Mouse (Mus musculus) kidney, postnatal 10 days (tissue): ENCODE data around the gene Gpc5.

Experiments
- DNase-seq: peaks from one replicate; pipeline ENCODE4 v3.0.0; 2021; ENCODE audit warnings: mixed read lengths

Gpc5 gene

DNA sequence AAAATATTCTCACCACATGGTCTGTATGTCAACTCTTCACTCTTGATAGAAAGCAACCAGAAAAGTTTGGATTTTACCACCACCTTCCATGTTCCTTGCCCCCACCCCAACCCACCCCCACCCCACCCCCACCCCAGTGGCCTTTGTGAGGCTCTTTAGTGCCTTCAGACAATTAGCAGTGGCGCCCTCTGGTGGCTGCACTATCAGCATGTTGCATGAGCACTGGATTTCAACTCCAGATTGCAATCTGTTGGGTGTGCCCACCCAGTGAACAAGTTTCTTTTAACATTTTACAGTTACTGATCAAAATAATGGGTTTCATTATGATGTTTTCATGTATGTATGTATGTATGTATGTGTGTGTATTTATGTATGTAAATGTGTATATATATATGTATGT lies 279.1 kb downstream of the Gpc5 start:
- DNase-seq, result peak; percentile 51

DNA sequence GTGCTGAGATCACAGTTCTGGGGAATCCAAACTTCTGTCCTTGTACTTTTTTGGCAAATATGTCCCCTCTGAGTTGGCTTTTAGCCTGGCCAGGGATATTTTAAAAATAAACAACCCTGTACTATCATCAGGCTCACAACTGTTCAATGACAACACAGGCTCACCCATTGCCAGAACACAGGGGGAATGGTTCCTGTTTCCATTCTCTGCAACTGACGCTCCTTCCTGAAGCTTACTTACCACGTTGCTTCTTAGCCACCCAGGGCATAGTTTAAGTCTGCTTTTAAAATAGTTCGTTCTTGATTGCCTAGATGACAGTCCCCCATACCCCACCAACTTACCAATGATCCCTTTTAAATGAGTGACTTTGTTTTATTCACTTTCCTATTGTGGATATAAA lies 299.8 kb downstream of the Gpc5 start:
- no peak for DNase-seq

DNA sequence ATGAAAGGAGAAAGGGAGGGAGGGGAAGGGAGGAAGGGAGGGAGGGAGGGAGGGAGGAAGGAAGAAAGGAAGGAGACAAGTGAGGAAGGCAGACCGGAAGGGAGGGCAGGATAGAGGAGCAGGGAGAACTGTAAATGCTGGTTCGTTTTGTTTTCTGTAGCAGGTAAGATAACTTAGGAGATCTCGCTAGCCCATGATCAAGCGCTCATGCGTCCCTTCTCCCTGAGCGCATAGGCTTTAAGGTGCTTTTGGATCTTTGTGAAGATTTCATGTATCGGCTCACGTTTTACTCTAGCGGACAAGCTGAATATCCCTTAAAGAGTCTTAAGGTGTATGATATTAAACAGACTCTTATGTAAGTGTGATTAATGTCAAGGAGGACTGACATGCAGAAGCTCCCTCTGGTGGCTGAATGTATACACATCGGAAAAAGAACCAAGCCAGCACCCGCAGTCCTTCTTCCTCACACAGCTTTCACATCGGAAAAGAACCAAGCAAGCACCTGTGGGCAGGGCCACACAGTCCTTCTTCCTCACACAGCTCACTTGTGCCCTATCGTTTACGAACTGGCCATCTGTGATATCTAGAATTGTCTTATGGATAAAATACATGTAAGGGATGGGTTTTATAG lies 301.0 kb downstream of the Gpc5 start:
- DNase-seq, result peak; percentile 59

DNA sequence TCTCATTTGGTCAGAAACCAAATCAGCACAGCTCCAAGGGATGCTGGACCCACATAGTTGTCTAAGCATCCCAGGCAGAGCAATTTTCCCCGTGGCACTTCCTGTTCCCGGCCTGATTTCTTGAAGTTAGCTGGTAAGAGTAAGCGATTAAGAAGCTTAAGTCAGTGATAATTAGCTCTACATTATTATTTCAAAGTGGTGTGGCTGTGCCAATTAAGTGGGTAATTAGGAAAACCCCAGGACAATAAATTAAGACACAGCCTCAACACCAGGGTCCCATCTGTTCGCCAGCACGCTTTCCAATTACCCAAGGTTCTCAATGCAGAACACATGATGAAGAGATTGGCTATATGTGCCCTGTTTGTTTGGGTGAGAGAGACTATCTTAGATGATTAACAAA lies 314.6 kb downstream of the Gpc5 start:
- DNase-seq, result no peak

DNA sequence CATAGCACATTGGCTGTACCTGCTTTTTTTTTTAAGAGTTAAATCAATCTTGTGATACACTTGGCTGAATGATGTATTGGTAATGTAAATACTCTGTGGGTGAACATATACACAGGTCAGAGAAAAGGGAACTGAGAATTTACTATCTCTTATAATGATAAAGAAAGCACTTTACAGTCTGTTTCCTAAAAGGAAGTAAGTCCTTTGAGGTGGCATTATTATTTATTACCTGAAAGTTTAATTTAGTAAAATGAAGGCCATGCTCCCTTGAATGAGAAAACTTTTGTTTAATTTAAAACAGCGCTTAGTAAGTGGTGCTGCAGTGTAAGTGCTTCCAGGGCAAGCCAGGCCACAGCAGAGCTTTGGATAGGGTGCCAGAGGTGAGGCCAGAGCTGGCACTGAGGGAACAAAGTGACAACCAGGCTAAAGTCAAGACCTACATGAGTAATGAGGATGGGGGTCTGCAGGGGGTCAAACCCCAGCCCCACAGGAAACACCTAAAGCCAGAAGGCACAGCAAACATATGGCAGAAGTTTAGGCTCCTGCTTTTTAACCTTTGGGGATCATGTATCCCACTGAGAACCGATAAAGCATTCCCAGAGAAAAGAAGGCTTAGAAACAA lies 315.4 kb downstream of the Gpc5 start:
- no peak for DNase-seq

DNA sequence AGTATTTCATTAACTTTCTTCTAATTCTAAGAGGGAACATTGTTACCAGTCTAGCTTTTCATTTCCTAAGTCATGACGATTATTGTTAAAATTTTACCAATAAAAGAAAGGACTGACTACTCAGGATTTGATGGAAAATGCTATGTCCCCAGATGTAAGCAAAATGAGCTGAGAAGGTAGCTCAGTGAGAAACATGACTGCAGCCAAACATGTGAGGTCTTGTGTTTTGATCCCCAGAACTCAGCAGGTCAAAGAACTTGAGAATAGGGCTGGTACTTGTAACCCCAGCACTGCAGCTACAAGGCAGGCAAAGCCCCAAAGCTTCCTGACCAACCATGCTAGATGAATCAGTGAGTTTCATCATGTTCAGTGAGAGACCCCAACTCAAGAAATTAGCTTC lies 318.9 kb downstream of the Gpc5 start:
- no peak for DNase-seq

DNA sequence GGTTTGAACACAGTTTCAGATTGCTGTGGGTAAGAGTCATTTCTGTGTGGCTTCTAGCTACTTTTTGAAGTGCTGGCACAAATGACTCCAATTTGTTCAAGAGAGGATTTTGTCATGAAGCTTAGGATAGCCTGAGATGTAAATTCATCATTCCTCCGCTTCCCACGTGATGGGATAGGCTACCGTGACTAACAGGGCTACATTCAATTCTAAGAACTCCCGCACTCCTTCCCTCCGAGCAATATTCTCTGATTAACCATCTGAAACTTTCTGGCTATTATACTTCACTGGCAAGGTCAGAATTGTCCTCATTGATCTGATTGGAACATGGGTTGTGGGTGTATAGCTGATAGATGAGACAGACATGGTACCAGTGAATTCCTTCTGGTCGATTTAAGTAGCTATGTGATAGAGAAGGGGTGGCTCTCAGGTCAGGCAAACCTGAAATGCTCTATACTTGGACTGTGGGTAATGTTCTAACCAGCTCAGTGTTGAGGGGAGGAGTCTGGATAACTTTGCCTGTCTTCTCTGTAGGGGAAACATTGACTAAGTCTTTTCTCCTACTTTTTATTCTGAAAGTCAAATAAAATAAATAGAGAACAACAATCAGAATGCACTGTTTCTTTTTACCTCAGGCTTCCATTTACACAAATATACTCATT lies 319.6 kb downstream of the Gpc5 start:
- DNase-seq, result peak; percentile 10

DNA sequence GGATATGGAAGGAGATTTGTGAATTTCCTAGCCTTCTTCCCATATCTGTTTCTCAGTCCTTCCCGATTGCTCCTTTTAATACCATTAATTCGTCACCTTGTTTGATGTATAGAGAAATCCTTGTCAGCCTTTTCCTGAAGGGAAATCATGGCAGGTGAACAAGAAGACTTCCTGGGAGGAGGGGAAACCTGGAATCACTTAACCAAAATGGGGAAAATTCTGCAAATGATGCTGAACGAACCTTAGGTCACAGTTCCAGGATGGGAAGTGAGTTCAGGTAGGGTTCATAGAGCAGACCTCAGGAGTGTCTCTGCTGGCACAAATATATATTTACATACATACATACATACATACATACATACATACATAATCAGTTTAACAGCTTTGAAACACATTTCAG lies 320.8 kb downstream of the Gpc5 start:
- DNase-seq, result no peak

DNA sequence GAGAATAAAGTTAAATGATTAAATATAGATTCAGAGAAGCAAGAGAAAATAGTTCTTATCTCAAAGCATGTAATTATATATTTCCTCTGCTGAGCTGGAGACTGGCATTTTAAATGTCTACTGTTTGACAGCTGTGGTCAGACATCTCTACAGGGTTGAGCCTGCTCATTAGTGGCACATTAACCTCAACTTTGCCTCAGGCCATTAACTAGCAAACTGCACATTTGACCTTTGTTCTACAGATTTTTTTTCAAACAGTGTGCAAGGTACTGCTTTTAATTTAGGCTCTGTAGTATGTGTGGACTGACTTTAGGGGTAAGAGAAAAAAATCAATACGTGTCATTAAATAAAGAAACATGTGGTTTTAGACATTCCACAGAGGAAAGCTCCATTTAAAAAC lies 321.4 kb downstream of the Gpc5 start:
- DNase-seq, result peak; percentile 25

DNA sequence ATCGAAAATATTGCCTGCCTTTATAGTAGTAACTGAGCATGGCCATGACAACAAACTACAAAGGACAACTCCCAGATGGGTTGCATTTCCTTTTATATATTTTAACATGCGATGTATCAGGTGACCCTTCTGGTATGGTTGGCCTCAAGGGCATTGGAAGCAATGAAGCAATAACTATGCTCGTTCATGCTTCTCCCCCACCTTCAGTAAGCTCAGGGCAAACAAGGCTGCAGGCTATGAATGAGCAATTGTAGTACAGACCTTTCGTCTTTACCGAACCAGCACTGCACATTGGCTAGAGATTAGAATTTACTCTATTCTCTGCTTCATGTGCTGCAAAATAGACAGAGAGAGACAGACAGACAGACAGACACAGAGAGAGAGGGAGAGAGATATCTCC lies 322.5 kb downstream of the Gpc5 start:
- no peak for DNase-seq

DNA sequence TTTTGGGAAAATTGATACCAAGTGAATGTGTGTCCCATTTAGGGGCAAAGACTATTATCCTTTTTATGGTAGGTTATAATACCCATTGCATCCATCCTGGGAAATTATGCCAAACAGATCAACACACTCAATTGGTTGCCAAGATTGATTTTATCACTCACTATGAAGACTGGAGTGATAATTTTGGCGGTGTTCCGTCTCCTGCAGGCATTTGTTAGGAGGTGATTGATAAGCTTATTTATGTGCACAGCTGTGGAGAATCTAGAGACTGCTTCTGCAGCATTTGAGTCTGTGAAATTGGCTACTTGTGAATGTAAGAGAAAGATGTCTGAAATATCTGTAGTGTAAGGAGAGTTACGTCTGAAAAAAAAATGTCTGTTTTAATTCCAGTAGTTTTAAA lies 340.0 kb downstream of the Gpc5 start:
- DNase-seq, result no peak

DNA sequence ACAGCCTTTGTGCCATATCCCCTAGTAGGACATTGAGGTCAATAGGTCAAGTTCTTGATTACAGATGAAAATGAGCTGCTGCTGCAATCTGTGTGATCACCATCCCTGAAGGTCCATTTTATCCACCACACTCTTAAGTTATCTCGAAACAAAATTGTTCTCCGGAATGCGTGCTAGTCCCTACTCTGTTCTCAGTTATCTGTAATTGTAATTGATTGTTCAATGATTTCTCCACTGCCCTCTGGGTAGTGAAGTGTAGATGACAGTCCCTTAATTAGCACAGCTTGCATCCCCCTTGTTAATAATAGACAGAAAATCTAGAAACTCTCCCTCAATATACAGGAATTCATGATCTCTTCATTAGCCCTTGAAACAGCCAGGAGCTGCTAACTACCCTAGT lies 340.4 kb downstream of the Gpc5 start:
- DNase-seq, result no peak

DNA sequence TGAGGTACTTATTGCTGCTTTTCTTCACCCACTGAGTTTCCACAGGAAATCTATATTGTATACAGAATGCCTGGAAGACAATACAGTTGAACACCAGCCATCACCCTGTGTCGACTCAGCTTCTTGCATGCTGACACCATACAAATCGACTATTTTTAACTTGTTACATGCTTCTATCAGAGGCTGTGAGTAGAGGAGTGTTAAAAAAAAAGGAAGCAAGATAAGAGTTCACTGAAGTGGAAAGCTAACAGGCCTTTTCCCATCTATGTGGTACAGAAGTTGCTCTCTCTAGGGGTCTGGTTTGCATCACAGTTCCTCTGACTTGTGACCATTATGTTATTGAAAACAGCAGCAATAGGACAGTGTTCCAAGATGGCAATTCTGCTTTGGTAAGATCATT lies 344.6 kb downstream of the Gpc5 start:
- no peak for DNase-seq

DNA sequence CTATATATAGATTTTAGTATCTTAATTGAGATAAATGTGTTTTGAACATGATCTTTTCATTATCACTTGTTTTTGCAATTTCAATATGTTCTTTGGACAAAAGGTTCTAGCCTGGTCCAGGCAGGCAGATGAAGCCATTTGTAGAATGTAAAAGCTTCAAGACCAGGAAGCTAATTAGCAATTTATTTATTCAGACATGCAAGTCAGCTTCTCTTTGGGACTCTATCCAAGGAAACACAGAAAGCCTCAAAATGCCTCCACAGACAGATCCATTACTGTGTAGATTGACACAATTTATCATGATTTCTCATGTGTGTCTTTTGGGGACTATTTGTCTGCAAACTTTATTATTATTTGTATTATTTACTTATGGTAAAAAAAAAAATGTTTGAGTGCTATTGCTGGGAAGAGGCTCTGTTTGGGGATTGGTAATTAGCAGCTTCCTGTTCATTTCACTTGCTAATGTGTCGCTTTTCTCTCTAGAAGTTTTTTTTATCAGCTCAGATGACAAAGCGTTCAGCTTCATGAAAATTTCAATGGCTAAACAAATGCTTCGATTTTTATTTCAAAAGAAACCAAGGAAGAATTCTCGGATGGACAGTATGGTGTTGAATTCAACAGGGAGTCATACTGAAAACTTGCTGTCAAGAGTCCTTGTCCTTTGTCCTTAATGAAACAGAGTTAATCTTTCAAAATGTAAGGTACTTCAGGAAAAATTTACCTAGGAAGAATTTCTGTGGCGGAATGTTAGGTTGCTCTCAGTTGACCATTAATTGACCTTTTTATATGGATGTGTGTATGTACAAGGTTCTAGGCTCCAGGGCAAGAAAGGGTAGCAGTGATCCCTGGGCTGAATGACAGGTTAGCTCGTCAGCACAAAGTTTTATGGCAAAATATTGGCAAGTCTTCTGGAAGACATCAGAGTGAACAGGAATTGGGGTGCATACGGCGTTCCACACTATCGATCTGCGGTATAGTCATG lies 353.1 kb downstream of the Gpc5 start:
- no peak for DNase-seq

DNA sequence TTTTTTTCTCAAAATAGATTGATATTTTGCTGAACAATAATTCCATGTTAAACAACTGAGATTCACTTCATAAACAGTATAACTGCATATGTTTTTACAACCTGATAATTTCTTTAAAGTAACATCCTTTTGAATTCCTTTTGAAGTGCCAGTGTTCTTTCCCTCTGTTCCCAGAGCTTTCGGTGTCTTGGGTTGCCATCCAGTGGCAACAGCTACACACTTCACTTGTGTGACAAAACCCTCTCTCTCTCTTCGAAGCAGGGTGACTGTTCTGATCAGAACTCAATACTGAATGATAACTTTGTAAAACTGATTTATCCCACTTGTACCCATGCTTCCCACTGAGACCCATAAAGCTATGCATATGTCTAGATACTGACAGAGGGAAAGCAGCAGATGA lies 358.9 kb downstream of the Gpc5 start:
- DNase-seq, result peak; percentile 31

DNA sequence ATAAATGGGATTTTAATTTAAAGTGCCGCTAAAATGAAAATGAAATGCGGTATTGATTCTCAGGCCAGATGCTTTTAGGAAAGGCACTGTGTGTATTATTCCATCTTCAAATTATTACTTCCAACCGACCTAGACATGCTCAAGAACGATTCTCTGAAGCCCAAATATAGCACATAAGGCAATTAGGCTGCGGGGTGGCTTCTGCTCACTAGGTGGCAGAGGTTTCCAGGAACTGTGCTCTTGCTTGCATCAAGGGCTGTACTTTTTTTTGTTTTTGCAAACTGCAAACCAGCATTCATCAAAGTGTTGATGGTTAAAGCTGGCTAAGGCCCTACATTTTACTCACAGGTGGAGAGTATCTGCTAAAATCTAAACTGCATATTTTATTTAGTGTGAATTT lies 375.9 kb downstream of the Gpc5 start:
- DNase-seq, result peak; percentile 17

DNA sequence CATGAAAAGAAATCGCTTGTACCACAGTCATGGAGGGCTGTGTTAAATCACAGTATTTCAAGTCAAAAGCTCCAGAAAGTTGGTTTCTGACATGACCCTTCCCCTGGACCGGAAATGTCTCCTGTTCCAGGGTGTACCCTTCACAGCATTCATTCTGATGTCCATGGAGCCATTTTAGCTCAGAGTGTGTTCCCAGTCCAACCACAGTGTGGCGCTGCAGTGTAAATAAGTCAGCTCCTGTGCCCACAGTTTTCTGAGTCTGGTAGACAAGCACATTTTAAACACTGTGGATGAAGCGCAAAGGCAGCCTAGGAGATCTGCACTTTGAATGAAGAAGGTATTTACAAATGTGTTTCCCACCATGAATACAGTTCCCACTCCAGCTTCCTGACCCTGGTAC lies 383.2 kb downstream of the Gpc5 start:
- DNase-seq, result peak; percentile 54

DNA sequence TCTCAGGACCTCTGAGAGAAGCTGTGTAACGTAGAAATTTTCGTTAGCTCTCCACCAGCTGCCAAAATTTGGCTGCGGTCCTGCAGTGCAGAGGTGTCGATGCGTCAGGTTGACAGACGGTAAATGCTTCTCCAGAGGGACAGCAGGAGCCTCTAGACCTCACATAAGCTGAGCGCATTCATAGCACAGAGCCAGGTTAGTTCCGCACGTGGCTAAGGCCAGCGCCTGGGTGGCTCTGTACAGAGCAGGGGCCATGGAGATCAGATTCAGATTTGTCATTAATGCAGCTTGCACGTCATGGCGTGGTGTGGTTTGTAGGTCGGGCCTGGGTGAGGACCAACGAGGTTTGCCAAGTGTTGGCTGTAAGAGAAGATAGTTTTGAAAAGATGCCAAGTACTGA lies 385.3 kb downstream of the Gpc5 start:
- no peak for DNase-seq

DNA sequence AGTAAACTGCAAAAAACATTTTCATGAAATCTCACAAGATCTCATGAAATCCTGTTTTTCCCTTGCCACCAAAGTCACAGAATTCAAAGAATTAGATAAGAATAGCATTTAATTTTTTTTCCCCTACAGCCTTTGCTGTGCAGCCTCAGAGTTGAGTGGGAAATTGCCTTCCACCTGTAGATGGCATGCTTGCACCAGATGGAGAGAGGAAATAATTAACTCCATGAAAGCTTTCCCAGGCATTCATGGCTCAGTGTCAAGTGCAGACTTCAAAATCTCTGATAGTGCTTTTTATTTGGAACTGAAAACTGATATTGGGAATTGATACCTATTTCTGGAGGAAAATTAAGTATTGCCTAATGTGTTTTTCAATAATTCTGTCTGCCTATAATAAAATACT lies 393.1 kb downstream of the Gpc5 start:
- peak; percentile 44 for DNase-seq

DNA sequence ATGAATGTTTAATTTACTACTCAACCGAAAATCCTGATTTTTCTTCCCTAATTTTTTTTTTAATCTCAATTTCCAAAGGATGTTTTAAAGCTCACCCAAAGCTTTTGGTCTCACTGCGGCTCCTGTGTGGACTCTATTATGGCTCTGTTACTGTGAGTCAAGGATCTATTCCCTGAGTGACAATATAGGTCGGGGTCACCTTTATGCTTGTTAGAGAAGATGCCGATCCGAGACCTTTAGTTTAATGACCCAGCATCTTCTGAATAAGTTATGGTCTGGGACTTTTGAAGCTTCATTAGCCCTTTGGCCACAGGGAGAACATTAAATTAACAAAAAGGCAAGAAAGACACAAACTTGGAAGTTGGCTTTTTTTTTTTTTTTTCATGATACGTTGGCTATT lies 408.8 kb downstream of the Gpc5 start:
- no peak for DNase-seq

DNA sequence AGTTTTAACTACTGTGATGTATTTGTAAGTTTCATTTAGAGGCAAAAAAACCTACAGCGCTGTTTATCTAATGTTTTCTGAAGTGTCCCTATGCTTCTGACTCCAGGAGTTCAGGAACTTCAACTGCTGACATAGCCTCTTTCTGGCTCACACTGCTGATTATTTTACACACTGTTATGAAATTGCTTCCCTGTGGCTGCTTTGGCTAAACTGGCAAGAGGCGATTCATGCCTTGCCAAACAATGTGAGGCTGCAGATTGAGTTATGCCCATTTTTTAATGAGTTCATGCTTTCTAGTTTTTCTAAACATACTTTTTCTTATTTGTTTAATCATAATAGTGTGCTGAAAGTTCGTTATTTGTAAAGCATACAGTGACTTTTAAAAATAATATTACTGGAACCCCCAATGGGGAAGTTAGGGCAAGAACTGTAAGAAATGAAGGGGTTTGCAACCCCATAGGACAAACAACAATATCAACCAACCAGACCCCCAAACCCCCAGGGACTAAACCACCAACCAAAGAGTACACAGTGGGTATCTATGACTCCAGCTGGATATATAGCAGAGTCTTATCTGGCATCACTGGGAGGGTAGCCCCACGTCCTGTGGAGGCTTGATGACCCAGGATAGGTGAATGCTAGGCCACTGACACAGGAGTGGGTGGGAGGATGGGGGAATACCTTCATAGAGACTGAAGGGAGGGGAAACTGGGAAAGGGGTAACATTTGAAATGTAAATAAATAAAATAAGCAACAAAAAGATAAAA lies 454.7 kb downstream of the Gpc5 start:
- DNase-seq, result no peak

DNA sequence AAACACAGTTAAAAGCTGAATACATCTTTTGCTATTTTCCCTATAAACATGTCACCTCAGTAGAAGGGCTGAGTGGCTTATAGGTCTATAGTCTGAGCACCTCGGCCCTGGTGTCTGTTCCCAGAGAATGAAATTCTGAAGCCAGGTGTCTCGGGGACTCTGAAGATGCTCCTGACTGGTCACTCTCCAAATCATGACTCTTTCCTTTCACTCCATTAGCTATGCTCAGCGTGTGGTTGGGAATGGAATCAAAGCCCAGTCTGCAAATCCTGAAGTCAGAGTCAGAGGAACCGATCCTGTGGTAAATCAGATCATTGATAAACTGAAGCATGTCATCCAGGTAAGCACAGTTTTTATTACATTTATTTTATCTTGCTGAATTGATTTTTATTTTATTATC lies 460.0 kb downstream of the Gpc5 start:
- no peak for DNase-seq
